ENCODE assay signal across 15 mouse cellular contexts in the genomic region with DNA sequence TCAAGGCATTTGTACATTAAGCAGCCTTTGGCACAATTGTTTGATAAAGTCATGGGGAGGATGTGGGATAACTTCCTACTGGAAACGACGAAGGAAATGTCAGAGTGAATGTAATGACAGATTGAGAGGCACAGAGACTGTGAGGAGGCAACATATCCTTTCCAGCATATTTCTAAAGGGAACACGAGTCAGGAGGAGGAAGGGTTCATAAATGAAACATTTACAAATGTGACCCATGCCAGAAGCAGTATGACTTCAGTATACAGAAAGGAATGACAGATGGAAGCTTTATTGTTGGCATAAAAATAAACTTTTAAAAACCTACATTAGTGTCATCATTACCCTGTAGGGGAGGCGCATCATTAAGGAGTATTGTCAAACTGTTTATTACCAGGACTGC.
"Had no signal": no experiment of that assay in that cellular context is flagged by ENCODE, and none has a peak within 500 bp of the region (broad histone marks: within the 10 kb centered on the region; RNA-seq: fewer than 3 reads in every experiment).

No protein-coding gene starts in this region.

- H3K4me1 ChIP-seq: kidney, embryonic 15.5 days; liver, embryonic 13.5 days had no signal

- H3K27me3 ChIP-seq: kidney, embryonic 15.5 days; liver, embryonic 13.5 days had no signal

- H3K27ac ChIP-seq: kidney, embryonic 15.5 days; left cerebral cortex, adult 2 months; liver, embryonic 13.5 days had no signal

- H3K4me3 ChIP-seq: kidney, embryonic 15.5 days; left cerebral cortex, adult 2 months; liver, embryonic 13.5 days had no signal

- H3K4me2 ChIP-seq: kidney, embryonic 15.5 days; liver, embryonic 13.5 days; midbrain, embryonic 11.5 days had no signal

- DNase-seq: kidney, adult 8-10 months; kidney, postnatal 10 days; kidney, postnatal 36 days; layer of hippocampus, postnatal 36 days; liver, embryonic 13.5 days; lung, adult 2 months; lung, postnatal 14 days; lung, postnatal 4 days; midbrain, embryonic 14.5 days; thymus, adult 2 months; thymus, postnatal 14 days; thymus, postnatal 4 days had no signal

- H3K36me3 ChIP-seq: kidney, embryonic 15.5 days; liver, embryonic 13.5 days had no signal

- H3K9me3 ChIP-seq: kidney, embryonic 15.5 days; liver, embryonic 13.5 days had no signal

- H3K9ac ChIP-seq: kidney, embryonic 15.5 days; liver, embryonic 13.5 days had no signal
